Mouse (Mus musculus) midbrain, embryonic 14.5 days (tissue): ENCODE results near the gene Aurka. TPM values are rescaled to one million over a fixed set of nuclear protein-coding genes. Genes with fewer than 3 reads are reported as not detected.
A peak's percentile ranks its signal among the peaks of the same experiment; 100 is the strongest.

Source experiments
- ATAC-seq: fragments of 200-750 bp; cut with Nextera tagmentation; 2 replicates; pipeline ENCODE4 v1.8.0; 2017; ENCODE audit warnings: moderate number of reproducible peaks, moderate library complexity; ENCODE audit not compliant: low FRiP score, low TSS enrichment
- DNase-seq: peaks from one replicate; pipeline ENCODE4 v3.0.0-alpha.2; 2015
- H3K27ac ChIP-seq: fragments of 300-500 bp; sonication (generic); replicated peaks from 2 replicates; pipeline ENCODE4 v1.5.1; 2014; ENCODE audit warnings: mild to moderate bottlenecking, low read depth, low read length, moderate library complexity
- H3K27me3 ChIP-seq: fragments of 300-500 bp; sonication (generic); 2 replicates; pipeline ENCODE4 v1.6.1; 2014; ENCODE audit warnings: low read length, control low read depth, mixed read lengths; ENCODE audit not compliant: control insufficient read depth, insufficient read depth
- H3K36me3 ChIP-seq: fragments of 300-500 bp; sonication (generic); 2 replicates; pipeline ENCODE4 v1.6.1; 2014; ENCODE audit warnings: low read length, control low read depth; ENCODE audit not compliant: control insufficient read depth, insufficient read depth
- H3K4me1 ChIP-seq: fragments of 300-500 bp; sonication (generic); 2 replicates; pipeline ENCODE4 v1.6.1; 2014; ENCODE audit warnings: mild to moderate bottlenecking, antibody characterized with exemption, low read length, control low read depth; ENCODE audit not compliant: control insufficient read depth, insufficient read depth
- H3K4me2 ChIP-seq: fragments of 300-500 bp; sonication (generic); 2 replicates; pipeline ENCODE4 v1.6.1; 2014; ENCODE audit warnings: mild to moderate bottlenecking, low read length, moderate library complexity
- H3K4me3 ChIP-seq: fragments of 300-500 bp; sonication (generic); replicated peaks from 2 replicates; pipeline ENCODE4 v1.5.1; 2014; ENCODE audit warnings: low read depth, low read length
- H3K9ac ChIP-seq: fragments of 300-500 bp; sonication (generic); replicated peaks from 2 replicates; pipeline ENCODE4 v1.6.1; 2014; ENCODE audit warnings: mild to moderate bottlenecking, low read length, moderate library complexity
- H3K9me3 ChIP-seq: fragments of 300-500 bp; sonication (generic); 2 replicates; pipeline ENCODE4 v1.6.1; 2016; ENCODE audit warnings: low read length, control low read depth, mixed read lengths; ENCODE audit not compliant: control insufficient read depth
- WGBS: fragments of 180-500 bp; shearing (Covaris S2); extraction: QIAGEN DNeasy Blood & Tissue Kit; methylation state at CpG from one replicate; pipeline ENCODE4 v1.1.7; 2014; 5-methylcytosine and 5-hydroxymethylcytosine counted together
- polyA plus RNA-seq: library from polyadenylated mRNA; unstranded; fragments of >200 nt; fragmentation: Nextera tagmentation; extraction: Ambion mirVana; gene quantifications from 2 replicates; pipeline ENCODE4 v1.2.1, GENCODE M21; 2014

Aurka gene
- polyA plus RNA-seq, 1 experiment from 2014 or later = 25.4 TPM

- H3K4me1 ChIP-seq = no peaks in the 10 kb centered on the region
- H3K36me3 ChIP-seq = no peaks in the 10 kb centered on the region
- H3K27me3 ChIP-seq = no peaks in the 10 kb centered on the region
- H3K27ac ChIP-seq = no peak overlapping the region
- H3K4me2 ChIP-seq = no peak overlapping the region
- no peak overlapping the region for H3K9ac ChIP-seq
- DNase-seq (no peak), ATAC-seq (no peak)
- 81% methylated on average over 2 of the region's 2 CpGs for WGBS
- H3K4me3 ChIP-seq = no peak overlapping the region
- H3K9me3 ChIP-seq = no peaks in the 10 kb centered on the region
These were observed 37.2 kb upstream of the Aurka start for GRCm38 (mm10) chr2:172407499-172407898.

GRCm38 (mm10) chr2:172406173-172406572, 35.8 kb upstream of the Aurka start:
- ATAC-seq (no peak), DNase-seq (no peak)
- 83% methylated on average over 4 of the region's 4 CpGs for WGBS
- Histone ChIP-seq H3K27me3 (no peaks in the 10 kb centered on the region), H3K9me3 (no peaks in the 10 kb centered on the region), H3K27ac (no peak overlapping the region), H3K4me2 (no peak overlapping the region), H3K9ac (no peak overlapping the region), H3K36me3 (no peaks in the 10 kb centered on the region), H3K4me1 (no peaks in the 10 kb centered on the region), H3K4me3 (no peak overlapping the region)

GRCm38 (mm10) chr2:172405011-172405410, 34.7 kb upstream of the Aurka start:
- no peak for DNase-seq
- H3K27ac ChIP-seq = no peak overlapping the region
- no peaks in the 10 kb centered on the region for H3K9me3 ChIP-seq
- H3K4me3 ChIP-seq = no peak overlapping the region
- H3K27me3 ChIP-seq = no peaks in the 10 kb centered on the region
- H3K4me1 ChIP-seq = no peaks in the 10 kb centered on the region
- H3K4me2 ChIP-seq = no peak overlapping the region
- WGBS = 67% methylated on average over 3 of the region's 3 CpGs
- no peaks in the 10 kb centered on the region for H3K36me3 ChIP-seq
- H3K9ac ChIP-seq = no peak overlapping the region
- ATAC-seq = no peak

DNA sequence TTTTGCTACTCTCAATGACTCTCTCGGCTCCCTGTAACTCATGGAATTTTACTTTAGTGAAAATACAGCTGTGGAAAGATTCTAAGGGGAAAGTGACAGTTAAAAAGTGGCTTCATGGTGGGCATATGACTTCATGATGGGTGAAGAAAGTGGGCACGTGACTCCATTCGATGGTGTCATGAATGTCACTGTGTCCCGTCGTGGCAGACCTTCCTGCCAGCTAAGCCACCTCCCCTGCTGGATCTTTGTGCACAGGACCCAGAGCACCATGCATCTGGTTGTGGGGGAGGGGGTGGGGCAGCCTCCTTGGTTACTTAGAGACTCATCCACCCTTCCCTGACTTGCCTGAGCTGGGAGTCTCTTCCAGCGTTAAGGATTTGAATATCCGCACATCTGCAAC, 33.9 kb upstream of the Aurka start:
- no peak overlapping the region for H3K27ac ChIP-seq

GRCm38 (mm10) chr2:172401116-172401825, 30.9 kb upstream of the Aurka start:
- H3K9me3 ChIP-seq = no peaks in the 10 kb centered on the region
- H3K27me3 ChIP-seq = no peaks in the 10 kb centered on the region
- H3K36me3 ChIP-seq = no peaks in the 10 kb centered on the region
- H3K27ac ChIP-seq = no peak overlapping the region
- H3K9ac ChIP-seq = no peak overlapping the region
- ATAC-seq = no peak
- no peak overlapping the region for H3K4me3 ChIP-seq
- no peak for DNase-seq
- no peak overlapping the region for H3K4me2 ChIP-seq
- no peaks in the 10 kb centered on the region for H3K4me1 ChIP-seq
- WGBS = 76% methylated on average over 13 of the region's 13 CpGs

More for the DNA sequence above, 33.9 kb upstream of the Aurka start:
- WGBS = 61% methylated on average over 7 of the region's 7 CpGs
- Histone ChIP-seq H3K4me1 (no peaks in the 10 kb centered on the region), H3K4me2 (no peak overlapping the region), H3K27me3 (no peaks in the 10 kb centered on the region), H3K4me3 (no peak overlapping the region), H3K9me3 (no peaks in the 10 kb centered on the region), H3K9ac (no peak overlapping the region), H3K36me3 (no peaks in the 10 kb centered on the region)
- DNase-seq (no peak), ATAC-seq (no peak)

- 29% methylated on average over 9 of the region's 9 CpGs for WGBS
- no peaks in the 10 kb centered on the region for H3K27me3 ChIP-seq
- no peaks in the 10 kb centered on the region for H3K9me3 ChIP-seq
- no peak overlapping the region for H3K9ac ChIP-seq
- H3K36me3 ChIP-seq = no peaks in the 10 kb centered on the region
- H3K27ac ChIP-seq = no peak overlapping the region
- DNase-seq = peak; percentile 14
- no peak overlapping the region for H3K4me3 ChIP-seq
- H3K4me1 ChIP-seq = no peaks in the 10 kb centered on the region
- no peak for ATAC-seq
- no peak overlapping the region for H3K4me2 ChIP-seq
These were observed 29.6 kb upstream of the Aurka start for GRCm38 (mm10) chr2:172399901-172400300.

DNA sequence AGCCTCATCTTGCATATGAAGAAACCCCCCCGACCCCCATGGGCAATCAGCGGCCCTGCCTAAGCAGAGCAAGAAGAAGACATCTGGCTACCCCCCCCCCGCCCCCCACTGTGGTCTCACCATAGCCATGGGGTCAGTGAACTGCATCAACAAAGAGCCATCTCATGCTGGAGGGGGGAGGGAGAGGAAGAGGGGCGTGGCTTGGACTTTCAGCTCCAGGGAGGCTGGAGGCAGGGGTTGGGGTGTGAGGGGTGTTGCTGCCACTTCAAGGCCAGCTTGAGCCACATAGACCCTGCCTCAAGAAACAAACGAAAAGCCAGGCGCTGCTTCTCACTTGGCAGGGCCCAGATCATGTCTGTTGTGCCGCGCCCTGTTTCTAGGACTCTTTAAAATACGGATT, 25.6 kb upstream of the Aurka start:
- 38% methylated on average over 9 of the region's 9 CpGs for WGBS
- Histone ChIP-seq H3K4me1 (no peaks in the 10 kb centered on the region), H3K4me2 (no peak overlapping the region)

GRCm38 (mm10) chr2:172394671-172395070, 24.3 kb upstream of the Aurka start:
- Histone ChIP-seq H3K36me3 (no peaks in the 10 kb centered on the region), H3K27me3 (no peaks in the 10 kb centered on the region), H3K9ac (no peak overlapping the region), H3K4me1 (no peaks in the 10 kb centered on the region), H3K27ac (no peak overlapping the region), H3K4me3 (no peak overlapping the region), H3K4me2 (no peak overlapping the region), H3K9me3 (no peaks in the 10 kb centered on the region)
- DNase-seq (no peak), ATAC-seq (no peak)
- WGBS = 68% methylated on average over 4 of the region's 4 CpGs

More for the DNA sequence above, 25.6 kb upstream of the Aurka start:
- Histone ChIP-seq H3K9ac (no peak overlapping the region), H3K4me3 (no peak overlapping the region), H3K27ac (no peak overlapping the region), H3K36me3 (no peaks in the 10 kb centered on the region), H3K9me3 (no peaks in the 10 kb centered on the region), H3K27me3 (no peaks in the 10 kb centered on the region)
- DNase-seq = no peak
- no peak for ATAC-seq

DNA sequence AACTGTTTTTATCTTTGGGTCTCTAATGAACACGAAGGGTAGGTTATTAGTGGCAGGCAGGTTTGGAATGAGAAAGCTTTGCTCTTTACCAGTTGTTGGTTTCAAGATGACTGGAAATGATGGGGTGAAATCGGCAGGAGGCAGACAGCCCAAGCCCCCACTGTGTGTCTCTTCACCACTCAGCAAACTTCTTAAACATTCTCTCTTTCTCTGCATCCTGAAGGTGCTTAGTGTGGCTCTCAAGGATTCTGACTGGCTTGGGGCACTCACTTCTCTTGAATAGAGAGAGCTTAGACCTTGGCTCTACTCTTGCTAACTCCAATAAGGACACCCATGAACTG, 23.7 kb upstream of the Aurka start:
- Histone ChIP-seq H3K9me3 (no peaks in the 10 kb centered on the region), H3K27me3 (no peaks in the 10 kb centered on the region), H3K4me1 (no peaks in the 10 kb centered on the region), H3K4me2 (no peak overlapping the region), H3K36me3 (no peaks in the 10 kb centered on the region), H3K27ac (no peak overlapping the region), H3K4me3 (no peak overlapping the region), H3K9ac (no peak overlapping the region)
- ATAC-seq = no peak
- WGBS = 75% methylated on average over 2 of the region's 2 CpGs
- no peak for DNase-seq
